Mouse (Mus musculus) neutrophil, adult 5-6 weeks (primary cell): ENCODE measurements around the gene Timmdc1. TPM values are rescaled to one million over a fixed set of nuclear protein-coding genes. Genes with fewer than 3 reads are reported as not detected.
A peak's percentile ranks its signal among the peaks of the same experiment; 100 is the strongest.
"Not testable (repeated sequence)": the region's sequence is repeated elsewhere in the genome, so short reads cannot be mapped to it uniquely, and the experiment has no call there.

Source experiments
- ATAC-seq: fragments of 151-379, 151-347 bp; 2 replicates; pipeline ENCODE4 v1.8.0; 2017; ENCODE audit warnings: mild to moderate bottlenecking, moderate TSS enrichment; ENCODE audit not compliant: insufficient number of reproducible peaks, poor library complexity, low FRiP score, severe bottlenecking; ENCODE audit errors: extremely low read depth
- total RNA-seq: library from RNA; stranded (forward); fragments of 200-1000 nt; gene quantifications from 2 replicates; pipeline ENCODE4 v1.2.3, GENCODE M21; 2017

The Timmdc1 gene
- total RNA-seq, 1 experiment from 2014 or later: 18.0 TPM

DNA sequence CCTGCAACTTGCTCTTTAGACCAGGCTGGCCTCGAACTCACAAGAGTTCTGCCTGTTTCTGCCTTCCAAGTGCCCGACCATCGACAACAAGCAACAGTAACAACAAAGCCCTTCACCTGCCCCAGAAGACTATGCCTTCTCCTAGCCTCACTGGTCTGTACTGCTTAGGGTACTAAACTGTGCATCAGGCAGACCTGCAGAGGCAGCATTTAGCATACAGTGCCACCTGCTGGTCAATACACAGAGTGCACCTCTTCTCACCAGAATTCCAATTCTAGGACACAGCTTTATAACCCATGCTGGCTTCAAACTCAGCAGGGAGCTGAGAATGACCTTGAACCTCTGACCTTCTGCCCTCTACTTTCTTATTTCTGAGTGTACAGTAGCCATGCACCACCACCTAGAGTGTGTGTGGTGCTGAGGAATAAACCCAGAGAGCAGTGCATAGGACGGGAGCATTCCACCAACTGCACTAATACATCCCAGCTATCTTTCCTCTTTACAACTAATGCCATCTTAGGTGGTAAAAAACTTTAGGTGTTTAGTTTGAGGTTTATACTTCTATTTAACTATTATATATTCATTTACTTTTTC, 16.3 kb downstream of the Timmdc1 start:
- ATAC-seq: peak; percentile 87

DNA sequence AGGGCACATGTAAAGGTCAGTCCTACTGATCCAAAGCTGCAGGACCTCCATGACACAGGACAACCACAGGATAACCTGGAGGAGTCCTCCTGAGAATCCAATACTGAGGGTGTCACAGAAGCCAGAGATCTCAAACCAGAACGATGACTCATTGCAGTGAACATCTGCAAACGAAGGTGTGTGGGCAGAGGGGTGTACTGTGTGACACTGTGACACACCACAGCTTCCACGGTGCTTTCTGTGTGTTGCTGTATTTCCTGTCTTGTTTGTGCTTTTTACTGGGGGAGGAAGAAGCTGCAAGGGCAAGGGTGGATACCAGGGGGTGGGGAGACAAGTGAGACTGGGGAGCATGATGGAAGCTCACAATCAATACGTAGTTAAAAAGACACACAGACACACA, 18.9 kb downstream of the Timmdc1 start:
- no peak for ATAC-seq

DNA sequence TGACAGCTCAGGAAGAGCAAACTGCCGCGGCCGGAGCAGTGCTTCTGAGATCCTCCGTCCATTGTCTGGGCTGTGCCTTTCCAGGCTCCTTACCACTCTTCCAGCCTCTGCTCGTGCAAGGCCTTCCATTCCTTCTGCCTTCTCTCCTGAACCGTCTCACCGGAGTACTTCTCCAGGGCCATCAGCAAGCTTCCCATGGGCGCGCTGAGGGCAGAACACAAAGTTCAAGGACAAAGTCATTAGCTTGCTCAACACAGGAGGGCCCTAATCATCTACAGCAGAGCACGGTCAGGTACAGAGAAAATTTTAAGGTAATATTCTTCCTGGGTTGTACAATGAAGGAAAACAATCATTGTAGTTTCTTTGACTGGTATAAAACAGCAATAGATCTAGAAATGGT, 20.0 kb downstream of the Timmdc1 start:
- no peak for ATAC-seq

DNA sequence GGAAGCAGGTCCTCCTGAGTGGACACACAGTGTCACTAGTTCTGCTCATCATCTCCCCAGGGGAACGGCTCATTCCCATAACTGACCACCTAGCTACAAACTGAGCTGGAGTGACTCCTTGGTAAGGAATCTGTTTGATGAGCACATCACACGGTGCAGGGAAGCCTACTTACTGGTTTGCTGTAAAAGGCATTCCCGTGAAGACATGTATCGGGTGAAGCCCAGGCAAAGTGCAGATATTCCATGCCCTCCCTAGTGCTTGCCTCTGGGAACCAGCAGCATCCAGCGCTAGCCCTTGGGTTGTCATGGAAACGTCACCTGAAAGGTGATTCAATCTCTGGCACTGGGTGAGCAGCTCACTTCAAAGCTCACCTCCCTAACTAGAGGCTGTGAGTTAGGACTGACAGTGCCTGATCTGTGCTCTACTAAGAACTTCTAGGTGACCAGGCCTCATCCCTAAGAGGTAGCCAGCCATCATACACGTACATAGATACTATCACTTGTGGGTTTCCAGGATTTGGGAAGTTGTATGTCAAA, 25.8 kb downstream of the Timmdc1 start:
- ATAC-seq: no peak

DNA sequence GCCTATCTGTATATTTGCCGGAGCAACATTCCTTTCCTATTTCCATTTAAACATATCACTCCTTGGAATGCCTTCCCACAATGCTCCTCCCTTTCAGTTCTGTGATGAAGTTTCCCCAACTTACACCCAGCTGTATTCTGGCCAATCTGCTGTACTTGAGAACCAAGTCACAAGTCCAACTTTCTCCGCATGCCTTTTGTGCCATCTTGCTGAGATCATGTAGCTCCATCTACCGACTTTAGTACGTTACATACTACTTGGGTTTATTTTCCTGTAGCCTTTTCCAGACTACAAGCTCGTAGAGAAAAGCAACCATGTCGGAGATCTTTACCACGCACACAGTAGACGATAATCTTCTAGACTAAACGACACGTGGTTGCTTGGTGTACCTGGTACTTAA, 28.6 kb downstream of the Timmdc1 start:
- no peak for ATAC-seq

DNA sequence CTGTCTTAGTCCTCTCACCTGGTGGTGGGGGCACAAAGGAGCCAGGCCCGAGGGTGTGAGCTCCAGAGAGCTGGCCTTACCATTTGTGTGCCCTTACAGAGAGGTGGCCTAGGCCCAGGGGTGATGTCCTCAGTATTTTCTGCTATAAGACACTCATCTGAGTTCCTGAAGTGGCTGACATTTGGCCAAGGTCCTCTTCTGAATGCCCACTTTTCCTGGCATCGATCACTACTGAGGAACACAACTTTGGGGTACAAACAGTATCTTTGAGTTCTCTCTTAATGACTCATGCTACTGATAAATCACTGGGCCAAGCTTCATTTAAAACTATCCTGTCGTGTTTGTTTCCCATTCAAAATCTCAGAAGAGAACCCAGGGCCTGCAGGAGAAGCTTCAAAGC, 29.9 kb downstream of the Timmdc1 start:
- ATAC-seq: no peak

DNA sequence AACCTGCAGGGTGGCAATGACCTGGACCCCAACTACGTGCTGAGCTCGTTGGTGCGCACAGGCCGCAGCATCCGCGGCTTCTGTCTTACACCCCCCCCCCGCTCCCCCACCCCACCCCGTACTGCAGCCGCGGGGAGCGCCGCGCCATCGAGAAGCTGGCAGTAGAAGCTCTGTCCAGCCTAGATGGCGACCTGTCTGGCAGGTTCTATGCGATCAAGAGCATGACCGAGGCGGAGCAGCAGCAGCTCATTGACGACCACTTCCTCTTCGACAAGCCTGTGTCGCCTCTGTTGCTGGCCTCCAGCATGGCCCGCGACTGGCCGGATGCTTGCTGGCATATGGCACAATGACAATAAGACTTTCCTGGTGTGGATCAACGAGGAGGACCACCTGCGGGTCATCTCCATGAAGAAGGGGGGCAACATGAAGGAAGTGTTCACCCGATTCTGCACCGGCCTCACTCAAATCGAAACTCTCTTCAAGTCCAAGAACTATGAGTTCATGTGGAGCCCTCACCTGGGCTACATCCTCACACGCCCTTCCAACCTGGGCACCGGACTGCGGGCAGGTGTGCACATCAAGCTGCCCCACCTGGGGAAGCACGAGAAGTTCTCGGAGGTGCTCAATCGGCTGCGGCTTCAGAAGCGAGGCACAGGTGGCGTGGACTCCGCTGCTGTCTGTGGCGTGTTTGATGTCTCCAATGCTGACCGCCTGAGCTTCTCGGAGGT, 38.7 kb downstream of the Timmdc1 start:
- ATAC-seq: peak; percentile 47; the same call in 1 of the 2 replicates

DNA sequence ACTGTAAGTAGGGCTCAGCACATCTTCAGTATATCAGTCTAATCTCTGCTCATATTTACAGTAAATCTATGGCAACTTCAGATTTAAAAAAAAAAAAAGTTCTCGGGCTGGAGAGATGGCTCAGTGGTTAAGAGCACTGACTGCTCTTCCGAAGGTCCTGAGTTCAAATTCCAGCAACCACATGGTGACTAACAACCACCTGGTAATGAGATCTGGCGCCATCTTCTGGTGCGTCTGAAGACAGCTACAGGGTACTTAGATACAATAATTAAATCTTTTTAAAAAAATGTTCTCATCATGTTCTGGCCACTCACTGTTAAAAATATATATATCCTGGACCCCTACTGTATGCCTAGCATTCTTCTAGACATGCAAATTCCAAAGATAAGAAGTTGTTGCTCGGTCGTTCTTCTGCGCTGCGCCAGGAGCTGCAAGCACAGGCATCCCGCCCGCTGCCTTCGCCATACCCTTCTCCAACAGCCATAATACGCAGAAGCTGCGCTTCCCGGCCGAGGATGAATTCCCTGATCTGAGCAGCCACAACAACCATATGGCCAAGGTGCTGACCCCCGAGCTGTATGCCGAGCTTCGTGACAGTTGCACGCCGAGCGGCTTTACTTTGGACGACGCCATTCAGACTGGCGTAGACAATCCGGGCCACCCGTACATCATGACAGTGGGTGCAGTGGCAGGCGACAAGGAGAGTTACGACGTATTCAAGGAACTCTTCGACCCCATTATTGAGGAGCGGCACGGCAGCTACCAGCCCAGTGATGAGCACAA, 39.5 kb downstream of the Timmdc1 start:
- ATAC-seq: 0 out of 2 replicates have a peak, but pooled peaks have one; percentile 10

DNA sequence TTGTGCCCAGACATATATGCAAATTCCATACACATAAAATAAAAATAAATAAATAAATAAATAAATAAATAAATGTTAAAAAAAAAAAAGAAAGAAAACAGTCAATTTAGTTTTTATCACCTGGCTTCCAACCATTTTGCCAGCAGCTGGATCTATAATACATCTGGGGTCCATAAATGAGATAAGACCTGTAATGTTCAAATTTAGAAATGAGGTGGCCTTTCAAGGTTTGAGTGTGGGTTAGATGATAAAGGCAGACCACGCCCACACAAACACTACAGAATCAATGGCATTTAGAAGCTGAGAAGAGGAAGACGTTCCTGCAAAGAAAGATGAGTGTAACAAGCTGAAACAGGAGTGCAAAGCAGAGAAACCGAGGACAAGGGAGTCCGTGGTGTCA, 41.1 kb downstream of the Timmdc1 start:
- ATAC-seq: no peak

DNA sequence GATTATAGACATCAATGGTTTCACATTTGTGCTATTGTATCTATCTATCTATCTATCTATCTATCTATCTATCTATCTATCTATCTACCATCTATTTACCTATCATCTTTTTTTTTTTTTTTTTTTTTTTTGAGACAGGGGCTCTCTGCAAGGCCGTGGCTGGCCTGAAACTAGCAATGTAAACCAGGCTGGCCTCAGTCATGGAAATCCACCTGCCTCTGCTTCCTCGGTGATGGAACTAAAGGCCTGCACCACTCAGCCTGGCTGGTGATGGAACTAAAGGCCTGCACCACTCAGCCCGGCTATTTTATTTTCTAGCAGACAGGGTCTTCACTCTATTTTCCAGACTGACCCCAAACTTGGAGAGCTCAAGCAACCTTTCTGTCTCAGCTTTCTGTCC, 44.2 kb downstream of the Timmdc1 start:
- no peak for ATAC-seq

DNA sequence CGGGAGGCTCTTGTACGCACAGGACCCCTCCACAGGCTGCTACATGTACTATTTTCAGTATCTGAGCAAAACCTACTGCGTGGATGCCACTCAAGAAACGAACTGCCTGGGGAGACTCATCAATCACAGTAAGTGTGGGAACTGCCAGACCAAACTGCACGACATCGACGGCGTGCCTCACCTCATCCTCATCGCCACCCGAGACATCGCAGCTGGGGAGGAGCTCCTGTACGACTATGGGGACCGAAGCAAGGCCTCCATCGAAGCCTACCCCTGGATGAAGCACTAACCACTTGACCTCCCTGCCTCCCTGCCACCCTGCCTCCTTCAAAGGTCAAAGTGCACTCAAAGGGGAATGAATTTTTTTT, 45.2 kb downstream of the Timmdc1 start:
- not testable (repeated sequence) for ATAC-seq

DNA sequence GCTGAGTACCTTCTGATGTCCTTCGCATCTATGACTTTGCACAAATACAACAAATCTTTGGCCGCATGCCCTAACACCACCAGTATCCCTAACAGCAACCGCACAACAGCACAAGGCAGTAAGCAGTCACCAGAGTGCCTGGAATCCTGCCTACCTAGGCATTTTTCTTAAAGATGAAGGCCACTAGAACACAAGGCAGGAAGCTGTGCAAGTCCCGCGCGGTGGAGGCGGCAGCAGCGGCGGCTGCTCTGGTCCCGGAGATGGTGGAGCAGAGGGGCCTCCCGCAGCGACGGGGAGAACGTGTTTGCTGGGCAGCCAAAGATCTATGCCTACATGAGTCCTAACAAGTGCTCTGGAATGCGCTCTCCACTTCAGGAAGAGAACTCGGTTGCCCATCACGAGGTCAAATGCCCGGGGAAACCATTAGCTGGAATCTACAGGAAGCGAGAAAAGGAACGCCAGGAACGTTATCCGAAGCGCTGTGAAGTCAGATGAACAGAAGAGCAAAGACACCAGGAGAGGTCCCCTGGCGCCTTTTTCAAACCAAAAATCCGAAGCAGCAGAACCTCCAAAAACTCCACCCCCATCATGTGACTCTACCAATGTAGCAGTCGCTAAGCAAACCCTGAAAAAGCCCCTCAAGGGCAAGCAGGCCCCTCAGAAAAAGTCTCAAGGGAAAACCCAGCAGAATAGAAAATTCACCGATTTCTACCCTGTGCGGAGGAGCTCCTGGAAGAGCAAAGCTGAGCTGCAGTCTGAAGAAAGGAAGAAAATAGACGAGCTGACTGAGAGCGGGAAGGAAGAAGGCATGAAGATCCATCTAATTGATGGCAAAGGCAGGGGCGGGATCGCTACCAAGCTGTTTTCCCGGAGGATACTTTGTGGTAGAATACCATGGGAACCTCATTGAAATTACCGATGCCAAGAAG, 45.9 kb downstream of the Timmdc1 start:
- ATAC-seq: peak; percentile 27

DNA sequence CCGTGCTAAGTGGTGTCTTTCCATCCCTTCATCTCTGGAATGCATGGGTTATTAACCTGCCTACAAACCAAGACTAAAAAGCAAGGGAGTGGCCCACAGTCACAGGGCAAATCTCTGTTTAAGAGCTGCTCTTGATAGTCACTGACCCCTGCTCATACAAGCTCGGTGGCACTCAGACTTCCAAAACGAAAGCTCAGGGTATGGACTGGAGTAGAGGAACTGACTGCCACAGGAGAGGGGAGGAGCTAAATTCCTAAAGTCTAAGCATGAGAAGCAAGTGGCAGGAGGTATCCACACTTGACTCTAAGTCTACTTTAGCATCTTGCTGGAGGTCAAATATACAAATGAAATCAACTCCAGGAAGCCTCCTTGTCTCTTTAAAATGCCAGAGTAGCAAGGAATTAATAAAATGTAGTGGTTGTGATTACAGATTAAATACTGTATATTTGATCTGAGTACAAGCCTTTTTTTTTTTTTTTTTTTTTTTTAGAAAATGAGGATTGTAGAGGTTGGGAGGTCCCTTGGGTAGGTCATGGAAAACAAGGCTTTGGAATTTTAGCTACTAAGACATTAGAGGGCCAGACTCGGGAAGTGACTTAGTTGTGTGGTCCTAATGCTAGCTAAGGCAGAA, 46.7 kb downstream of the Timmdc1 start:
- no peak; the same call in 1 of the 2 replicates for ATAC-seq

DNA sequence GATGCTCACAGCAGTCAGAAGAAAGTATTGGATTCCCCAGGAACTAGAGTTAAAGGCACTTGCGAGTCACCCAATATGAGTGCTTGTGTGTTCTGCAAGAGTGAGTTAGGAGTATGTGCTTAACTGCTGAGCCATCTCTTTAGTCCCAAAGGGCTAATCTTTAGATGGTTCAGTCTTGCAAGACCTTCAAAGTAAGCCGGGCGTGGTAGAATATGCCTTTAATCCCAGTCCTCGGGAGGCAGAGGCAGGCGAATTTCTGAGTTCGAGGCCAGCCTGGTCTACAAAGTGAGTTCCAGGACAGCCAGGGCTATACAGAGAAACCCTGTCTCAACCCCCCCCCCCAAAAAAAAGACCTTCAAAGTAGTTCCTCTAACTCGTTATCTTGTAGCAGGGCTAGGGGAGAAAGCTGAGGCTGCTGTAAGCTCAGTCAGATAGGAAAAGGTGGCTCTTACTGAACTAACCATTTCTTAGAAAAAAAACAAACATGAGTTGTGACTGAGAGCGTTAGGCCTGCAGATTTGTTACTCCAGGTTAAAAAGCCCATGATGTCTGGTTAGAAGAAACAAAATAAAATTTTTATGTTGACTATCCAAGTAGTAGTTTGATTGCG, 47.7 kb downstream of the Timmdc1 start:
- no peak for ATAC-seq

DNA sequence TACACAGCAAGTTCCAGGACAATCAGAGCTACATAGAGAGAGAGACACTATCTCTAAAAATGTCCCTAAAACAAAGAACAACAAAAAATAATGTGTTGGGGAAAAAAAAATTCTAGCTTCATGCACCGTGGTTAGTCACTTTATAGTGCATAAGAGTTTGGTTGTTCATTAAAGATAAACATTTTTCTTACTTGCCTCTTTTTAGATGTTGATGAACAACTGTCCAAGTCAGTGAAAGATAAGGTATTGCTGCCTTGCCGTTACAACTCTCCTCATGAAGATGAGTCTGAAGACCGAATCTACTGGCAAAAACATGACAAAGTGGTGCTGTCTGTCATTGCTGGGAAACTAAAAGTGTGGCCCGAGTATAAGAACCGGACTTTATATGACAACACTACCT, 48.8 kb downstream of the Timmdc1 start:
- no peak for ATAC-seq

DNA sequence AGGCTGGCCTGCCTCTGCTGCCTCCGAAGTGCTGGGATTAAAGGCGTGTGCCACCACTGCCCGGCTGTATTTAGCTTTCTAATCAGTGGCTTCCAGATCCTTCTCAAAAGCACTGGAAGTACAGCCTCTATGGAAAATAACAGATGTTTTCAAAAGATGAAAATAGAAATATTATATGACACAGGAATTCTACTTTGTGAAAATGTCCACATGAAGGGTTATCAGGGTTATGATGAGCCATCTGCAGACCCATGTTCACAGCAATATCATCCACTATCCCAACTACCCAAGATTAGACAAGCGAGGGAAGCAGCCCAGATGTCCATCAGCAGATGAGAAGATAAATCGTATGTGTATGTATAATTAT, 50.0 kb downstream of the Timmdc1 start:
- ATAC-seq: no peak

DNA sequence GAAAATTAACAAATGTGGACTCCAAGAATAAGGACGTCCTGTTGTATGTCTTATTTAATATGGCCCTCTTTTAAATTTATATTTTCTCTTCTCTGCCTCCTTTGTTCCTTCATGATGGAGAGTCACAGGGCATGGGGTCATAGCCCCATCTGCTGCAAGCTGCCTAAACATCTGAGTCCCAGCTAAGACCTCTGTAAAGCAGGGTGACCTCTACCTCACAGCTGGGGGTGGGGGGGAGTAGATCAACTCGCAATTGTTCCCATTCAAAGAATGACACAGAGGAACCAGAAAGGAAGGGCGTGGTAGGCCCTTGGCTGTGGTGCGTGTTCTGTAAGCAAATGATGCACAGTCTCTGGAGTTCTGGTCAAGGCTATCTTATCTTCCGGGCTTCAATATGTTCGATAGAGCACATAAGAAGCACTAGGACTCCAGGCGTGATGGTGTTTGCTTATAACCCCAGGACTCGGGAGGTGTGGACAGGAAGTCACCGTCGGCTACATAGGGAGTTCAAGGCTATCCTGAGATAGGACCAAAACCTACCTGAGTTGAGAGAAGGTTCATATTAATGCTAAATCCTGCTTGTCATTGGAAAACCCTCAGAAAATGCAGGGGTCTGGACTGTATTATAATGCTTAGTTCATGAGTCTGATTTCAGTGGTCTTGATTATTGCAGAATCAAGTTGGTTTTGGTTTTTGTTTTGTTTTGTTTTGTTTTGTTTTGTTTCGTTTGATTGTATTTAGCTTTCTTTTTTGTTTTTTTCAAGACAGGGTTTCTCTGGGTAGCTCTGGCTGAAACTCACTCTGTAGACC, 50.6 kb downstream of the Timmdc1 start:
- no peak for ATAC-seq
